Comparison of ENCODE assay signal across 8 mouse cellular contexts in genomic region chr11:82235551-82236207, GRCm38 (mm10).
DNase-seq lines count a peak whose midpoint lies in the region; ATAC-seq and TF ChIP-seq lines count a peak whose summit lies in the region.

No protein-coding gene starts in this region.

- no peak overlapping the region for H3ac ChIP-seq in C2C12 (ENCODE audit: control insufficient read depth, insufficient read length, low read depth)

- no peaks in the 10 kb centered on the region for H3K79me3 ChIP-seq in C2C12 (ENCODE audit: low read depth)

- 34% methylated on average over 2 of the region's 2 CpGs for WGBS in forebrain, embryonic 10.5 days
- 31% methylated on average over 2 of the region's 2 CpGs for WGBS in kidney, postnatal 0 days

- no peaks in the 10 kb centered on the region for H3K79me2 ChIP-seq in C2C12 (ENCODE audit: control insufficient read depth, insufficient read depth)

- H3K36me3 ChIP-seq in C2C12 (ENCODE audit: control insufficient read depth, insufficient read depth), result no peaks in the 10 kb centered on the region
- H3K36me3 ChIP-seq in forebrain, embryonic 10.5 days (replicated peaks), result no peaks in the 10 kb centered on the region
- H3K36me3 ChIP-seq in kidney, postnatal 0 days (ENCODE audit: insufficient read depth, low read length), result no peaks in the 10 kb centered on the region
- no peaks in the 10 kb centered on the region for H3K36me3 ChIP-seq in splenic B cell, adult 2 months (ENCODE audit: control insufficient read depth, insufficient read depth, low read length, poor library complexity, severe bottlenecking)

- H3K9me3 ChIP-seq in forebrain, embryonic 10.5 days, result no peaks in the 10 kb centered on the region
- no peaks in the 10 kb centered on the region for H3K9me3 ChIP-seq in kidney, postnatal 0 days (replicated peaks; ENCODE audit: low read length)

- DNase-seq in gastrocnemius, postnatal 10 days, result peak; percentile 19
- DNase-seq in gastrocnemius, postnatal 4 days (ENCODE audit: low spot score in 2 of 2), result no peak
- peak; percentile 51 for DNase-seq in c-Kit-positive CD71-negative TER-119-negative erythroid progenitor cells, embryonic 14.5 days (ENCODE audit: low read depth)
- DNase-seq in forebrain, embryonic 10.5 days (ENCODE audit: extremely low spot score, low spot score), result peak; percentile 52
- peak; percentile 85 for DNase-seq in kidney, postnatal 0 days (ENCODE audit: low spot score)
- peak; percentile 74 for DNase-seq in splenic B cell, adult 2 months (ENCODE audit: low read depth, low spot score)

- H3K4me1 ChIP-seq in forebrain, embryonic 10.5 days, result peaks cover 9% of the 10 kb centered on the region
- no peaks in the 10 kb centered on the region for H3K4me1 ChIP-seq in kidney, postnatal 0 days (replicated peaks; ENCODE audit: insufficient read depth, low read length)

- H3K9ac ChIP-seq in kidney, postnatal 0 days (ENCODE audit: low read depth, low read length), result no peak overlapping the region

- no peak for ATAC-seq in kidney, postnatal 0 days (replicated peaks; ENCODE audit: low FRiP score, low read depth)
- peak; percentile 79 for ATAC-seq in megakaryocyte progenitor cell, adult 5-6 weeks (replicated peaks; ENCODE audit: poor library complexity)

- H3K4me2 ChIP-seq in kidney, postnatal 0 days (ENCODE audit: low read length), result no peak overlapping the region

- no peak overlapping the region for H3K4me3 ChIP-seq in C2C12 (ENCODE audit: insufficient read depth, poor library complexity, severe bottlenecking)
- H3K4me3 ChIP-seq in forebrain, embryonic 10.5 days, result no peak overlapping the region
- no peak overlapping the region for H3K4me3 ChIP-seq in kidney, postnatal 0 days (replicated peaks; ENCODE audit: low read depth, low read length)

- peak; percentile 57 for TF ChIP-seq CTCF in C2C12 (IDR thresholded peaks at IDR 0.05; ENCODE audit: control insufficient read depth, insufficient read depth, insufficient read length)
- peak; percentile 95 for TF ChIP-seq CTCF in kidney, postnatal 0 days (IDR thresholded peaks at IDR 0.05; ENCODE audit: low read depth)

- H3K27me3 ChIP-seq in C2C12 (ENCODE audit: control insufficient read depth, insufficient read depth, insufficient read length), result peaks cover 67% of the 10 kb centered on the region
- peaks cover 41% of the 10 kb centered on the region for H3K27me3 ChIP-seq in forebrain, embryonic 10.5 days (ENCODE audit: poor library complexity, severe bottlenecking)
- H3K27me3 ChIP-seq in kidney, postnatal 0 days (ENCODE audit: insufficient read depth, low read length), result no peaks in the 10 kb centered on the region
- H3K27me3 ChIP-seq in splenic B cell, adult 2 months (ENCODE audit: control insufficient read depth, insufficient read depth, low read length, poor library complexity, severe bottlenecking), result no peaks in the 10 kb centered on the region

- no peak overlapping the region for H3K27ac ChIP-seq in forebrain, embryonic 10.5 days
- H3K27ac ChIP-seq in kidney, postnatal 0 days, result no peak overlapping the region

TF ChIP-seq in C2C12, 6 proteins besides CTCF, POLR2A, EP300 and RAD21:
- TF ChIP-seq MYOG (IDR thresholded peaks at IDR 0.05; ENCODE audit: control insufficient read depth, extremely low read depth, insufficient read length), result no peak
- no peak for TF ChIP-seq FOSL1 (IDR thresholded peaks at IDR 0.05; ENCODE audit: insufficient read depth, low read length, poor library complexity, severe bottlenecking)
- TF ChIP-seq USF1 (IDR thresholded peaks at IDR 0.05; ENCODE audit: low read depth), result no peak
- TF ChIP-seq MYOD1 (IDR thresholded peaks at IDR 0.05; ENCODE audit: control insufficient read depth, insufficient read length, low read depth), result no peak
- TF ChIP-seq MAX (IDR thresholded peaks at IDR 0.05), result no peak
- no peak for TF ChIP-seq CEBPB (IDR thresholded peaks at IDR 0.05; ENCODE audit: low read depth)

Comparison
In these comparisons a context has a peak if more than half of its experiments do, and no peak if none do; other contexts are left out.
1. DNase-seq: peak in gastrocnemius, postnatal 10 days (single experiment), c-Kit-positive CD71-negative TER-119-negative erythroid progenitor cells, embryonic 14.5 days (single experiment), forebrain, embryonic 10.5 days (single experiment), kidney, postnatal 0 days (single experiment) and splenic B cell, adult 2 months (single experiment); none in gastrocnemius, postnatal 4 days (0 of 2).